Mouse (Mus musculus) CD4-positive, CD25-positive, alpha-beta regulatory T cell, adult 4 months (primary cell): ENCODE data around the gene Acsm1. TPM values are rescaled to one million over a fixed set of nuclear protein-coding genes. Genes with fewer than 3 reads are reported as not detected.
"Not testable (repeated sequence)": the region's sequence is repeated elsewhere in the genome, so short reads cannot be mapped to it uniquely, and the experiment has no call there.

Experiments
- ATAC-seq: one replicate; pipeline ENCODE4 v1.8.0; 2017
- polyA plus RNA-seq, 2 experiments: library from polyadenylated mRNA; unstranded; fragments of 100-300 nt; shearing (Covaris generic); gene quantifications; one replicate each; pipeline ENCODE4 v1.2.1; 2017

The Acsm1 gene
- not detected for polyA plus RNA-seq

DNA sequence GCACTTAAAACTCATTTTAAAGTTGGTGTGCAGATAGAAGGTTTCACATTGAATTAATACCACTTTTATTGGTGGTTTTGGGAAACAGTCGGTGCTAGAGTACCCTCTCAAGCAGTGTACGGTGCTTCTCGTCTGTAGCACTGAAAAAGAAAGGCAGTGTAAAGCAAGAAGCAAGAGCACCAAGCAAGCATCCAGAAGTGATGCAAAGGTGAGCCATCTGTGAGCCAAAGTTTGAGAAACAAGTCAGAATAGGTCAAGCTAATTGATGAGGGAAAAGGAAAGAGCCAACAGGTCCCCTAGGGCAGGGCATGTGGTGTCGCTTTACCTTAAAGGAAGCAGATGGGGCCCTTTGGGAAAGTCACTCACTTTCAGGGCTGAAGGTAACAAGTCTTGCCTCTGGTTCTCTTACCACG is at the start of gene Acsm1:
Acsm1 (plus strand) TSS at position 363 of the 413 bp plus-strand sequence.
- no peak for ATAC-seq

DNA sequence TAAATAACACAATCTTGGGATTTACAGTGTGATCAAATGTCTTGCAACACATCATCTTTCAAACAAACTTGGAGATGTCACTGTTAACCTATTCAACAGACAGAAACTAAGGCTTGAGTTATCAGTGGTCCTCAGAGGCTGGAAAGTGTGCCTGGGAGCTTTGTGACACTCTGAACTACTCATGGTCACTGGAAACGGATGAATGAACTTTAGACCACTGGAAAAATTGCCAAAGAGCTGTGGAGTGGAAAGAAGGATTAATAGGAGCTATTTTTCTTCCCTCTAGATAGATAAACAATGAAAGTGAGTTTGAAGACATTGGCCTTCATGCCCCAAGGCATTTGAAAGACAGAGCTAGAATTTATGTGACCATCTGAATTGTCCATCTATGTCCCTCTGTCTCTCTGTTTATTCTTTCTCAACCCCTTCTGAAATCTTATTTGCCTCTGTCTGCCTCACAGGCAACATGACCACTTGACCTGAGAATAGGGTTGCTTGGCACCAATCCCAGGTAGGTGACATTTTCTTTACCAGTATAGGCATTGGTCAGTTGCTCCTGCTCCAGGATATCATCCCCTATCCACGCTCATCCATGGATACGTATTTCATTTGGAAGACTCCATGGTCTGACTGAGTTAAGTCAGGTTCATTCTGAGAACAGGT is 46.9 kb upstream of the Acsm1 start:
- no peak for ATAC-seq

DNA sequence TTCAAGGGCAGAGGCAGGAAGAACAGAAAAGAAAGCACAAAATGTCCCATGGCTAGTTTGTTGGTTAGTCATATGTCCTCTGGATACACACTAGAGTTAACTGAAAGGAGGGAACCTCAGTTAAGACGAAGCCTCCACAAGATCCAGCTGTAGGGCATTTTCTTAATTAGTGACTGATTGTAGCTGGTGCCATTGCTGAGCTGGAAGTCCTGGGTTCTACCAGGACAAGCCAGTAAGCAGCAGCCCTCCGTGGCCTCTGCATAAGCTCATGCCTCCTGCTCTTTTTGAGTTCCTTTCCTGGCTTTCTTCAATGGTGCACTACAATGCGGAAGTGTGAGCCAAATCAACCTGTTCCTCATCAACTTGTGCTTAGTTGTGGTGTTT is 46.4 kb upstream of the Acsm1 start:
- no peak for ATAC-seq

DNA sequence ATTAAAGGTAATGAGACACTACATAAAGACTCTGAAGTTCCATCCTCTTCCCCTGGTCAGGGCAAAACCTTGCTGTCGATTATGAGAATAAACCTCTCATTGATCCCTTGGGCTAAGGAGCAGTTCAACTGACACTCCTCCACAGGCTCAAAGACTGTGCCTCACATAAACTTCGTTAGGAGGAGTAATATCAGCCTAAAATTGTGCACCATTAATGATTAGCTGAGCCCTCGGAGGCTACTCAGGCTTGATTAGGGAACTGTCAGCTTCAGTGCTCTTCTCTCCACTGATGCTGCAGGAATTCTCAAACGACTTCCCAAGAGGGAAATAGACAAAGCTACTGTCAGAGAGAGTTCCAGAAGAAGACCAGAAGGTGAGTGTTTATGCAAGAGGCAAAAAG is 45.4 kb upstream of the Acsm1 start:
- no peak for ATAC-seq

DNA sequence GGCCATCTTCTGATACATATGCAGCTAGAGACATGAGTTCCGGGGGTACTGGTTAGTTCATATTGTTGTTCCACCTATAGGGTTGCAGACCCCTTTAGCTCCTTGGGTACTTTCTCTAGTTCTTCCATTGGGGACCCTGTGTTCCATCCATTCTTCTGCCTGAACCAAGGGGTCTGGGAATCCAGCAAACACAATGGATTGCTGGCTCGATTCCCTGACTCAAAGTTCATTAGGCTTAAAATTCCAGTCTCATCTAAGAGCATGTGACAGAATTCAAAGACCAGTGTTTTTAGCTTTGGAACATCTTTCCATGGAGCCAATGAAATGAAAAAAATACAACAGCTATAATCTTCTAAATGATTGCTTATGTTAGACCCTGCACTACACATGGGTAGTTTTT is 44.4 kb upstream of the Acsm1 start:
- not testable (repeated sequence) for ATAC-seq

DNA sequence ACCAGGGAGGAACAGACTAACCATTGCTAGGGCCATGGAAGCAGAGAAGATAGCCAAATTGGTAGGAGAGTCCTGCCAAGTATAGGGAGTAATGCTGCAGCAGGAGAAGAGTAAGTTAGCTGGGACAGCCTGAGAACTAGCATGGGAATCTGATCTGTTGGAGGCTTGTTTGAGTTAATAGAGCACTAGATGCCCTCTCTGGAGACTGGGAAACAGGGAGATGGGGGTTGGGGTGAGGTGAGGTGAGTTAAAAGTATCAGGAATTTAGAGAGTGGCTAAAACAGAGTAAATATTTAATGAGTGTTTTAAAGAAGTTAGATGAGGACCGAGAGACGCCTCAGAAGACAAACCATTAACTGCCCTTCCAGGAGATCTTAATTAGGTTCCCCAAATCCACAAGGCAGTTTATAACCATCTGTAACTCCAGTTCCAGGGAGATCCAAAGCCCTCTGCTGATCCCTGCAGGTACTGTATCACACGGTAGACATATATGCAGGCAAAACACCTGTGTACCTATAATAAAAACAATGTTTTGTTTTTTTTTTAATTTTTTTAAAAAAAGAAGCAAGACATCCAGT is 12.2 kb upstream of the Acsm1 start:
- ATAC-seq = no peak

DNA sequence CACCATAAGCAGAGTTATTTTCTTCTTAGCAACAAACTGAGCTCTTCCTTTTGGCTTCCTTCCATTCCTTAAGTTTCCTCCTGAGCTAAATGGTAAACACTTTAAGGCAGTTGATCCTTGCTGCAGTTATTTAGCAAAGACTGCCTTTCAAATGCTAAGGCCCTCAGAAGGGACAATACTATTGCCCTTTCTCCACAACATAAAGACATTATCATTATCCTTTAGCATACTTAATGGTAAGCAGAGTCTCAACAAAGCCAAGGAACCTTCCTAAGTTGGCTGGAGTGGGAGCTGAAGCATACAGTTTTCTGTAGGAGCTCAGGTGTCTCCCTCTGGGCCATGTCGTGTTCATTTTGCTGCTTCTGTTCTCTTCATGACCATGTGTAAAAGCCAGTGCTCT is 11.5 kb upstream of the Acsm1 start:
- ATAC-seq = no peak

DNA sequence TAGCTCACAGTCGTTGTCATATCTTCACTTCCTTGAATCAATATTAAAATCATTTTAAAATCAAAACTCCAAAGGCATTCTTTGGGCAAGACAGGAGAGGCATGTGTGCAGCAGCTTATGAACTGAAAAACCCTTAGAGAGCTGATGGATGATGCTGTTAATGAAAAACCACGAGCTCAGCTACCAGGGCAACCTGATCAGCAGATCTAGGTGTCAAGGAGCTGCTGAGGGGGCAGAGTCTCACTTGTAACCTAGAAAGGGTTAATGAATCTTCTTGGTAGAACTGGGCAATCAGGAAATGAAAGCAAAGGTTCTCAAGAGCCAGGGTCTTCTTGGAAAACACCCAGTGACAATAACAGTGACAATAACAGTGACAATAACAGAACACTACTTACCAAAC is 10.3 kb upstream of the Acsm1 start:
- ATAC-seq = no peak

DNA sequence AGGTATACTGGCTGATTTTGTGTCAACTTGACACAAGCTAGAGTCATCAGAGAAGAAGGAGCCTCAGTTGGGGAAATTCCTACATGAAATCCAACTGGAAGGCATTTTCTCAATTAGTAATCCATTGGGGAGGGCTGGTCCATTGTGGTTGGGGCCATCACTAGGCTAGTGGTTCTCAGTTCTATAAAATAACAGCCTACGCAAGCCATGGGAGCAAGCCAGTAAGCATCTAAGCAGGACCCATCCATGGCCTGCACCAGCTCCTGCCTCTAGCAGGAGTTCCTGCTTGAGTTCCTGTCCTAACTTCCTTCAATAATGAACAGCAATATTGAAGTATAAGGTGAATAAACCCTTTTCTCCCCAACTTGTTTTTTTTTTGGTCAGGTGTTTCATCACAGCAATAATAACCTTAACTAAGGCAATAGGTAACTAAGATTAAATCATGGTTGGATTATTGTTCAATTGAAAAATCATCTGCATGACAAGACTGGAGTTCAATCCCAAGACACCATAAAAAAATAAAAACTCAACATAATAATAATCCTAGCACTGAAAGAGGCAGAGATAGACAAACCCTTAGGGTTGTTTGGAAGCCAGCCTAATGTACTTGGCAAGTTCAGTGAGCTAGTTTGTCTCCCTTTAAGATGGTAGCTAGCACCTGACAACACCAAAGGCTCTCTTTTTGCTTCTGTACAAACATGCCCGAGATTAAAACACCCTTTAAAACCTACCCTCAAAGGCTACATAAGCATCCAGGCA is 5.5 kb upstream of the Acsm1 start:
- ATAC-seq = no peak

DNA sequence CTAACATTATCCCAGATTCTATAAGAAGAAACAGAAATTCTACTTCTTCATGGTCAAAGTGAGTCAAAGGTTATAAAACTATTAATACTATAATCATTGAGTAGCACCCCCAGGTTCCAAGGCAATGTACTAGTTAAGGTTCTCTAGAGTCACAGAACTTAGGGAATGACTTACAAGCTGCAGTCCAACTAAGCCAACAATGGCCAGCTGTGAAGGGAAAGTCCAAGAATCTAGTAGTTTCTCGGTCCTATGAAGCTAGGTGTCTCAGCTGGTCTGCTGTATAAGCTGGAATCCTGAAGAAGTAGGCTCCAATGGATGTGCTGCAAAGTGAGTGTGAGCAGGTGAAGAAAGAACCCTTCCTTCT is 4.9 kb upstream of the Acsm1 start:
- ATAC-seq = no peak

DNA sequence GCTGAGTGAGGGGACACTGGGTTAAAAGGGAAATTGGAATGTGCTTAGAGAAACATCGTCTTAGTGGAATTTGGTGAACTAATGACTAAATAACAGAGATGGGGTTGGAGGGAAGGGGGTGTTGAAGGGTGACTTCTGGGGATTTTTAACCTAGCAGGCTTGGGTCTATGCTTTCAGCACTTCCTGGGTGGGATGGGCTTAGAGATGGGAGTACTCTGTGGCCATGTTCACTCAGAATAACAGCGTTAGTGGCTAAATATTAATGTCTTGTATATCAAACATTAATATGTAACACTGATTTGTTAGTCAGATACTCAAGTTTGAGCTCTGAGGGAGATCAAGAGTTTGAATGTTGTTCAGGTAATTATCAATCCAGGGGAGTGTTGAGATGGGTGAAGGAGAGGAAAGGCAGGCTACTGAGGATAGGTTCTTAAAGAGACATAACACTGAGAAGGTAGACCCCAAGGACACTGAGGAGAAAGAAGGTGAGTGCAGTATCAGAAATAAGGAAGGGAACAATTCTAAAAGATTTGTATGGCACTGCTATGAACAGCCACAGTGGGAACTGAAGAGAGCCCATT is 1.8 kb upstream of the Acsm1 start:
- ATAC-seq = no peak

DNA sequence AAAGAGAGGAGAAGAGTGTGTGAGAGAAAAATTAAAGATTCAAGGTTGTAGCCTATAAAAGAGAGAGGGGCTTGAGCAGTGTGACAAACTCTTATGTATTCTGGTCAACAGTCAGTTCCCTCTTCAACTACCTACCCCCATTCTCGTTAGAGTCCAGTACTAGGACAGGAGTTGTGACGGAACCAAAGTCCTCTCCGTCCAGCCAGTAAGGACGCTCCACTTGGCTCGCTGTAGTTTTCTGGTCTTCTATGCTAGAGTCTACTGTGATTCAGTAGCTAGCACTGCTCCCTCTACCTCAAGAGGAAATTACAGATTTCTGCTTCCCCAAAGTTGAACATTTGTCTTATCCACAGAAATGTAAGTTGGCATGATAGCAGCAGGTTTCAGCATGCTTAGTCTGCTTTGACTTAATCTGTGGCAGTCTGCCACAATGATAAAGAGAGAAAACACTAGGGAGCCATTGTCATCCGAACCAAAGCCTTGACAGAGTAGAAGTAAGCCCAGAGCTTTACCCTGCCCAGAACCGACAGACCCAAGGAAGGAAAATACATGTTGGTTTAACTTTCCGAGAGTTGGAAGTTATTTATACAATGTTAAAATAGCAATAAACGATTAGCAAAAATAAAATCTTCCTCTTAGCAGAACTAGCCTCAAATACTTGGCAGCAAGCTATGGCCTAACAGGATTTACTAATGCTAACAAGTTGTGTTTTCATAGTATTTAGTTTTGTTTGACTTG is 731 bp upstream of the Acsm1 start:
- ATAC-seq = no peak

DNA sequence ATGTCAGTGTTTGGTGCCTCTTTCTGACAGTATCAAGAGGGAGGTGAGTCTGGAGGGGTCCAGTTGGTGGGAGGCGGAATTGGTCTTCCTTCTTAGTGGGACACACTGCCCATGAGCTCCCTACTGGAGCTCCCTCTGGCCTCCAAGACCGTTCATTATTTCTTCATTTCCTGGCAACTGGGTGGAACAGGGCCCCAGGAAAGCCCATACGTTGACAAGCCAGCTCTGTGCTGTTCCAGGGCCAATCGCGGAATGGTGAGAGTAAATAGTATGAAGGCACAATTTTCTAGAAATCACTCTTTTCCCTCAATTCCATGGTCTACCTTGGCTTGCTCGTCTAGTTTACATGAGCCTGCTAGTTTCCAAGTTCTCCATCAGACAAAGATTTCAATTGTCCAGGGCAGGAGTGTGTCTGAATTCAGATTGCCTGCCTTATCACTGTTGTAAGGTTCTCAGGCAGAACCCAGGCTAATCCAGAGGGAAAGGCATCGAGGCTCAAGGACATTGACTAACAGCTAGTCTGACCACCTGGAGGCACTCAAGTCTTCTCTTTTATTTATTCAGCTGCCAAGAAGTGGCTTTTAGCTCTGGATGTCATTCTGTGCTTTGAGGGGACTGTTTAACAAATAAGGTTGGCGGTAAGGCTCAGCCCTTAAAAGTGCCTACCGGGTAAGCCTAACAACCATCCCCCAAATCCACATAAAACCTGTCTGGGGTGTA is 1.1 kb downstream of the Acsm1 start:
- ATAC-seq = no peak

DNA sequence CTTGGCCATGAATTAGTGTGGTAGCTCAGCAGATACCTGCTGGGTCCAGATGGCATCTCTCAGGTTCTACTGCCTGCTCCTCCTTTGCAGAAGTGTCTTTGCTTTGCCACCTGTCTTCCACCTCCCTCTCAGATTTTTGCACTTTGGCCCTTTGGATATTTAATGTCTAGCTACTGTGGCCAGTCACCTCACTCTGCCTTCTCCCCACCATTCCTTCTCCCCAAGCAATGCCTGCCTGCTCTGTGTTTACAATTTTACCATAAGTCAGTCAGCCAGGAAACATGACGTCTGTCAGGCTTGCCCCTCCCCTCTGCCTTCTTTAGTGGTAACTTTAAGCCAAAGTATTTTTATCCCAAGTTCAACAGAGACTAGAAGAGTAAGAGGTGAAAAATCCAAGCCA is 9.7 kb downstream of the Acsm1 start:
- ATAC-seq = no peak

DNA sequence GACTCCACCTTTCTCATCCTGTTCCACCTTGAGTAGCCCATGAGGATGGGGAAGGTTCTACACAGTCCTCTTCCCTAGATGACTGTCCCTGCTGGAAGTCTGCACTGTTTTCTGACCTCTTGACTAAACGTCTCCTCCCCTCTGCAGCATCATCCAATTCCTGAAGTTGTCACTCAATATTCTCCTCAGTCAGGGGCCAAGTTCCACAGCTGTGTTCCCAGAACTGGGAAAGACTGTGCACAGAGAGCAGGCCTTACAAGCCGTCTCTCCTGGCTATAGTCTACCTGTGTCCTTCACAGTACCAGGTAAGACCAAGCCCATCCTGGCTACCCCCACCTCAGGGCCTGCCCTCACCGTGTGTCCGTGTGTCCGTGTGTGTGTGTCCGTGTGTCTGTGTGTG is 10.8 kb downstream of the Acsm1 start:
- no peak for ATAC-seq

DNA sequence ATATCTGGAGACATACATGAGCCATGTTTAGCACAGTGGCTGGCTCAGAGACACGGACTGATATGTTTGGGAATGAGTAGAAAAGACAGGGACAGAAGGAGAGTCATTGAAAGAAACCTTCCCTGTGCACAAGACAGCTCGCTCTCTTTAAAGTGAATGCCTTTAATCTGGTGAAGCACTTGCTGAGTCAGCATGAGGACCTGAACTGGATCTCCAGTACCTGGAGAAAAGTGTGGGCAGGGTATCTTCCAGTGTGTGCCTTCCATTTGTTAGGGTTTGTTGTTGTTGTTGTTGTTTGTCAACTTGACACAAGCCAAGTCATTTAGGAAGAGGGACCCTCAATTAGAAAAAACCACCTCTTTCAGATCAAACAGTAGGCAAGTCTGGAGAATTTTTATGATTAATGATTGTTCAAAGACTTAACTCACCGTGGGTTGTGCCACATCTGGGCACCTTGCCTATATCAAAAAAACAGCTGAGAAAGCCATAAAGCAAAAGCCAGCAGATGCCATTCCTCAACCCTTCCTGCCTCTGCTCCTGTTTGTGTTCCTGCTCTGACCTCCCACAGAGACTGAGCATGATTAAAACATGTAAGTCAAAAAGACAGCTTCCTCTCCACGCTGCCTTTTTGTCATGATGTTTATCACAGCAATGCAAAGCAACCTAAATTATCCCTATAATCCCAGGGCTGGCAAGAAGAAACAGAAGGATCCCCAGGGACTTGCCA is 11.5 kb downstream of the Acsm1 start:
- ATAC-seq = no peak

DNA sequence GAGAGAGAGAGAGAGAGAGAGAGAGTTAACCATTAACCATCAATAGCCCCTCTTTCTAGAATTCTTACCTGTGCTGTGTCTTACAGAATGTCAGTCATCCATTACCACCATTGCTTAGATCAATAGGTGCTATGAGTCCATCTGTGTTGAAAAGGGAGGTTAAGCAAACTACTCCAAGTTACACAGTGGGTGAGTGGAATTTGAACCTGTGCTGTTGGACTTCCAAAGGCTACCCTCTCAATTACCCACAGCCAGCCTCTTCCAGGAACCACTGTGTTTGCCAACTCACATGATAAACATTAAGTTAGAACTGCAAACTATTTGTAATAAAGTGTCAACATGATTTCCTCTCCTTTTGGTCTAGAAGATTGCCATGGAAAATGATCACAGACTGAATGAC is 13.3 kb downstream of the Acsm1 start:
- no peak for ATAC-seq

DNA sequence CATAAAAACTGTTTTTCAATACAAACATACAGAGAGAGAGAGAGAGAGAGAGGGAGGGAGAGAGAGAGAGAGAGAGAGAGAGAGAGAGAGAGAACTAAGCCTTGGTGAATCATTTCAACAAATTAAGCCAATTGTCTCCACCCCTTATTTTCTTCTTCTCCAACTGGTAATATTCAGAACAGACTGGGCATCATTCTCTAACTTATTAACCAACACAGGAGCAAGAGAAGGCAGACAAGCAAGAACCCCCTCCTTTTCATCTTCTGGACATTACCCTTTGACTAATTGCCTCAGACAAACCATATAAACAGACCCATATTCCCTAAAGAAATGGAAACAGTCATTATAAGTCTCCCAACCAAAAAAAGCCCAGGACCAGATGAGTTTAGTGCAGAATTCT is 31.9 kb downstream of the Acsm1 start:
- no peak for ATAC-seq

DNA sequence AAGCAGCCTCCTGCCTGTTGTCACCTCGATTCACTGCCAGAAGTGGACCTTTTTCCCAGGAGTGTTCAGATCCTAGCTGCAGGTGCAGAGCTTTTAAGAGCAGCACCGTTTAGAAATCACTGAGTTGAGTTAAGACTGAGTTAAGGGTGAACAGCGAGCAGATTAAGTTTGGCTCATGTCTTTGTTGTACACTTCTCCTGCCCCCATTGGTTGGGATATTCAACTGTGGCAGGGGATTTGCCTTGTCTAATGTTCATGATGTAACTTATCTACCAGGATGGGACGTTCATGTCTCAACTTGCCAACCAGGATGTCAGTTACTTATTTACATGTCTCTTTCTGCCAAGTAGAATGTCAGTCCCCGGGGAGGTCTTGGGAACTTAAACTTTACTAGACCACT is 35.5 kb downstream of the Acsm1 start:
- ATAC-seq = no peak

DNA sequence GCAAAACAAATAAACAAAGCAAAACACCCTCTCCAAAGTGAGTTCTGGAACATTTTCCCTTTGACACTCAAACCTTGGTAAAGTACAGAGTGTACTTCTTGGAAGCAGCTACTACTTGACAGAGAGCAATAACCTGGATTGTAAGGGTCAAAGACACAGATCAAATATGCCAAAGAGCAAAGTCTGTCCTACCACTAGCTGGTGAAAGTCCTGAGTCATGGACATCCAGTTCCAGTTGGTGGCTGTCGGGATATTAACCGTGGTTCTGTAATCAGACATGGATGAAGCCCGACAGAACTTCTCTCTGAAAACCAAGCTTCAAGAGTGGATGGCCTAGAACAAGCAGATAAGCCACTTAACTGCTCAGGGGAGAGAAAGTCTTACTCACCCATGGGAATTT is 61.1 kb downstream of the Acsm1 start:
- ATAC-seq = no peak

DNA sequence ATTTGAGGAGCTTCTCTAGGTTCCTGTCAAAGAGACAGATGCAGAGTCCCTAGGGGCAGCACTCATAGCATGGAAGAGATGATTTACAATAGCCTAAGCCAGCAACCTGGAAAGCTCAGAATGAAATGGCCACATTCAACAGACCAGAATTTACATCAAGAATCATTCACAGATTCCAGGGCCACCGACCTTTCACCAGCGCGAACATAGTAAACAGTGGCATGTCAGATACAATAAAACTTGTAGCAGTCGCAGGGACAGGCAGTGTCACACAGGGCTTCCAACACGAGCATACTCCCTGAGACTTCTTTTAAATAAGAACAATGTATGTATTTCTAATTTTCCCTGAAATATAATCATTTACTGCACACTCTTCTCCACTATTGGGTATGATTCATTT is 63.6 kb downstream of the Acsm1 start:
- ATAC-seq = no peak

DNA sequence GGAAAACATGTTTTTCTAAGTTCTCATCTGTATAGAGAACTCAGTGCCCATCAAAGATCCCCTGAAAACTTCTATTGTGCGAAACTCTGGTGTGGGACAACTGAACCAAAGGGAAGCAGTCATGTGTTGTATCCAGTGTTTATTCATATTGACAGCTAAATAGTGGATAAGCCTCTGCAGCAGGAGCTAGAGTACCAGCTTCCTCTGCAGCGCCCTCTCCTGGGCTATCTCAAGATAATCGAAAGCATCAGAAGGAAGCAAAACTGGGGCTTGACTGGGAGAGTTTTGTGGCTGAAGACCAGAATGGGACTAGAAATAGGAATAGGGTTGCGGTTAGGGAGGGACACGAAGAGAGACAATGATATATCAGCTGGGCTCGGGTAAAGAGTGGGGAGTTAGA is 64.1 kb downstream of the Acsm1 start:
- no peak for ATAC-seq
